Mouse (Mus musculus): Measurements from ENCODE around the gene Mast4. TPM values are rescaled to one million over a fixed set of nuclear protein-coding genes. Genes with fewer than 3 reads are reported as not detected.

The Mast4 gene
- total and polyA plus RNA-seq, 3 experiments = 8.5 to 33.1 (median 23.6) TPM

- 66% methylated on average over 7 of the region's 7 CpGs for WGBS
- H3K4me3 ChIP-seq = no peak overlapping the region
- intact Hi-C loops (cut with DNase I) = no loop called here
- DNase-seq = no peak
- H3K4me1 ChIP-seq (ENCODE audit: control insufficient read depth, insufficient read depth, low read length) = no peaks in the 10 kb centered on the region
- no peaks in the 10 kb centered on the region for H3K79me2 ChIP-seq (replicated peaks; ENCODE audit: control insufficient read depth, insufficient read depth, low read length)
- TF ChIP-seq CTCF (IDR thresholded peaks at IDR 0.05) (peak; percentile 24), POLR2A (IDR thresholded peaks at IDR 0.05; ENCODE audit: insufficient read depth, low read depth, low read length) (no peak)
- no peak overlapping the region for H3K9ac ChIP-seq (ENCODE audit: low read depth, low read length)
- no peak overlapping the region for H3K27ac ChIP-seq
- peaks cover 3% of the 10 kb centered on the region for H3K36me3 ChIP-seq (ENCODE audit: control insufficient read depth, insufficient read depth, low read length)
- no peaks in the 10 kb centered on the region for H3K27me3 ChIP-seq (ENCODE audit: control insufficient read depth, insufficient read depth, low read length)
Observed at GRCm38 (mm10) chr13:102774786-102775201, 559.5 kb downstream of the Mast4 start.

GRCm38 (mm10) chr13:102773169-102773568 is 561.1 kb downstream of the Mast4 start:
- no peak for TF ChIP-seq EP300 (IDR thresholded peaks at IDR 0.05; ENCODE audit: insufficient read depth, low read depth, low read length)
- TF ChIP-seq POLR2A (IDR thresholded peaks at IDR 0.05; ENCODE audit: insufficient read depth, low read depth, low read length) = no peak
- TF ChIP-seq CTCF (IDR thresholded peaks at IDR 0.05) = no peak
- H3K27me3 ChIP-seq (ENCODE audit: control insufficient read depth, insufficient read depth, low read length) = no peaks in the 10 kb centered on the region
- 83% methylated on average over 9 of the region's 9 CpGs for WGBS
- DNase-seq = no peak
- H3K9ac ChIP-seq (ENCODE audit: low read depth, low read length) = no peak overlapping the region
- intact Hi-C loops (cut with DNase I) = no loop called here
- H3K79me2 ChIP-seq (replicated peaks; ENCODE audit: control insufficient read depth, insufficient read depth, low read length) = no peaks in the 10 kb centered on the region
- H3K4me3 ChIP-seq = no peak overlapping the region
- H3K27ac ChIP-seq = no peak overlapping the region
- H3K4me1 ChIP-seq (ENCODE audit: control insufficient read depth, insufficient read depth, low read length) = no peaks in the 10 kb centered on the region
- peaks cover 3% of the 10 kb centered on the region for H3K36me3 ChIP-seq (ENCODE audit: control insufficient read depth, insufficient read depth, low read length)

- DNase-seq = peak in 1 of 2 experiments; percentile 39
- H3K9ac ChIP-seq (ENCODE audit: low read depth, low read length) = no peak overlapping the region
- WGBS = 62% methylated on average over 8 of the region's 8 CpGs
Observed at GRCm38 (mm10) chr13:102770194-102770593, 564.1 kb downstream of the Mast4 start.

GRCm38 (mm10) chr13:102768512-102768911 is 565.8 kb downstream of the Mast4 start:
- Histone ChIP-seq H3K27me3 (ENCODE audit: control insufficient read depth, insufficient read depth, low read length) (no peaks in the 10 kb centered on the region), H3K36me3 (ENCODE audit: control insufficient read depth, insufficient read depth, low read length) (peaks cover 3% of the 10 kb centered on the region; the same call in 1 of the 2 replicates), H3K4me3 (no peak overlapping the region), H3K9ac (ENCODE audit: low read depth, low read length) (no peak overlapping the region), H3K79me2 (replicated peaks; ENCODE audit: control insufficient read depth, insufficient read depth, low read length) (no peaks in the 10 kb centered on the region), H3K27ac (no peak overlapping the region), H3K4me1 (ENCODE audit: control insufficient read depth, insufficient read depth, low read length) (no peaks in the 10 kb centered on the region)
- no peak for TF ChIP-seq CTCF (IDR thresholded peaks at IDR 0.05)
- TF ChIP-seq EP300 (IDR thresholded peaks at IDR 0.05; ENCODE audit: insufficient read depth, low read depth, low read length) = no peak
- no peak for TF ChIP-seq POLR2A (IDR thresholded peaks at IDR 0.05; ENCODE audit: insufficient read depth, low read depth, low read length)
- intact Hi-C loops (cut with DNase I) = no loop called here
- WGBS = 94% methylated on average over 11 of the region's 11 CpGs
- no peak for DNase-seq

More at GRCm38 (mm10) chr13:102770194-102770593, 564.1 kb downstream of the Mast4 start:
- H3K36me3 ChIP-seq (ENCODE audit: control insufficient read depth, insufficient read depth, low read length) = peaks cover 3% of the 10 kb centered on the region; the same call in 1 of the 2 replicates
- intact Hi-C loops (cut with DNase I) = no loop called here
- no peak overlapping the region for H3K27ac ChIP-seq
- no peaks in the 10 kb centered on the region for H3K79me2 ChIP-seq (replicated peaks; ENCODE audit: control insufficient read depth, insufficient read depth, low read length)
- TF ChIP-seq EP300 (IDR thresholded peaks at IDR 0.05; ENCODE audit: insufficient read depth, low read depth, low read length) (no peak), CTCF (IDR thresholded peaks at IDR 0.05) (no peak)
- H3K4me3 ChIP-seq = no peak overlapping the region
- H3K27me3 ChIP-seq (ENCODE audit: control insufficient read depth, insufficient read depth, low read length) = no peaks in the 10 kb centered on the region
- no peaks in the 10 kb centered on the region for H3K4me1 ChIP-seq (ENCODE audit: control insufficient read depth, insufficient read depth, low read length)

- intact Hi-C loops (cut with DNase I) = no loop called here
- TF ChIP-seq CTCF (IDR thresholded peaks at IDR 0.05) (no peak), POLR2A (IDR thresholded peaks at IDR 0.05; ENCODE audit: insufficient read depth, low read depth, low read length) (no peak), EP300 (IDR thresholded peaks at IDR 0.05; ENCODE audit: insufficient read depth, low read depth, low read length) (no peak)
- Histone ChIP-seq H3K36me3 (ENCODE audit: control insufficient read depth, insufficient read depth, low read length) (peaks cover 3% of the 10 kb centered on the region; the same call in 1 of the 2 replicates), H3K27ac (no peak overlapping the region), H3K79me2 (replicated peaks; ENCODE audit: control insufficient read depth, insufficient read depth, low read length) (no peaks in the 10 kb centered on the region), H3K9ac (ENCODE audit: low read depth, low read length) (no peak overlapping the region), H3K4me1 (ENCODE audit: control insufficient read depth, insufficient read depth, low read length) (no peaks in the 10 kb centered on the region), H3K4me3 (no peak overlapping the region), H3K27me3 (ENCODE audit: control insufficient read depth, insufficient read depth, low read length) (no peaks in the 10 kb centered on the region)
- WGBS = 69% methylated on average over 7 of the region's 7 CpGs
- DNase-seq = no peak
Observed at GRCm38 (mm10) chr13:102767110-102767509, 567.2 kb downstream of the Mast4 start.

- Histone ChIP-seq H3K27me3 (ENCODE audit: control insufficient read depth, insufficient read depth, low read length) (no peaks in the 10 kb centered on the region), H3K27ac (no peak overlapping the region), H3K36me3 (ENCODE audit: control insufficient read depth, insufficient read depth, low read length) (peaks cover 3% of the 10 kb centered on the region), H3K79me2 (replicated peaks; ENCODE audit: control insufficient read depth, insufficient read depth, low read length) (no peaks in the 10 kb centered on the region), H3K4me3 (no peak overlapping the region), H3K9ac (ENCODE audit: low read depth, low read length) (no peak overlapping the region), H3K4me1 (ENCODE audit: control insufficient read depth, insufficient read depth, low read length) (no peaks in the 10 kb centered on the region)
- 91% methylated on average over 11 of the region's 11 CpGs for WGBS
- TF ChIP-seq CTCF (IDR thresholded peaks at IDR 0.05) = no peak
- no peak for TF ChIP-seq EP300 (IDR thresholded peaks at IDR 0.05; ENCODE audit: insufficient read depth, low read depth, low read length)
- TF ChIP-seq POLR2A (IDR thresholded peaks at IDR 0.05; ENCODE audit: insufficient read depth, low read depth, low read length) = no peak
- no peak for DNase-seq
- intact Hi-C loops (cut with DNase I) = no loop called here
Observed at GRCm38 (mm10) chr13:102765216-102765615, 569.1 kb downstream of the Mast4 start.

Data from heart, adult 2 months (tissue).